Mouse (Mus musculus): ENCODE results near the gene Itprip.

DNA sequence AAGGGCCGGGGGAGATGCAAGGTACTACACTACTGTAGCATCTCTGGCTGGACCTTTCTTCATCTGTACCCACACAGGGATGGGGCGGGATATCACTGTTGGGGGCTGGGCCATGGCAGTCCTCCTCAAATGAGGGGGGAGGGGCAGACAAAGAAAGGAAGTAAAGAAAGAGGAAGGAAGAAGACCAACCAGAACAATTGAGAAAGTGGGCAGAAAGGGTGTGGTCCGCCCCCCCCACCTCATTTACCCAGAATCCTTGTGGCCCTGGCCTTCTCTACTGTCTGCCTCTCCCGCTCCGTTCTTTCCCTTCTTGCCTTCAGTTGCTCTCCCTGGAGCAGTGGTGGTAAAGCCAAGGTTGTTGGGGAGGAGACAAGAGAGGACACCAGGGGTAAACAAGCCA, 13.5 kb downstream of the Itprip start:
- TF ChIP-seq EP300 (IDR thresholded peaks at IDR 0.05; ENCODE audit: low read depth) (no peak), CTCF (IDR thresholded peaks at IDR 0.05; ENCODE audit: low read depth) (no peak)
